Mouse (Mus musculus): ENCODE measurements at regions not wholly inside any gene's neighbourhood (a gene's known extent, or its start where the extent isn't known, plus 50 kb on each side); places are given as distances from the start of the nearest gene placed in this dataset.

GRCm38 (mm10) chr16:76454741-76455465 lies 81.3 kb upstream of the Nrip1 start:
- H3K4me3 ChIP-seq = no peak overlapping the region
- H3K9me3 ChIP-seq = no peaks in the 10 kb centered on the region
- ATAC-seq (ENCODE audit: insufficient number of reproducible peaks, low FRiP score, low TSS enrichment, low read depth) = no peak
- H3K4me1 ChIP-seq = peaks cover 7% of the 10 kb centered on the region; the same call in 1 of the 2 replicates
- H3K27me3 ChIP-seq = no peaks in the 10 kb centered on the region
- H3K27ac ChIP-seq = no peak overlapping the region
- WGBS = 45% methylated on average over 17 of the region's 17 CpGs
- no peak overlapping the region for H3K4me2 ChIP-seq
- H3K36me3 ChIP-seq = no peaks in the 10 kb centered on the region
- H3K9ac ChIP-seq = no peak overlapping the region

GRCm38 (mm10) chr16:76453457-76454200 lies 80.0 kb upstream of the Nrip1 start:
- Histone ChIP-seq H3K4me2 (no peak overlapping the region), H3K9ac (no peak overlapping the region), H3K27me3 (no peaks in the 10 kb centered on the region), H3K36me3 (no peaks in the 10 kb centered on the region), H3K4me1 (peaks cover 7% of the 10 kb centered on the region; the same call in 1 of the 2 replicates), H3K27ac (no peak overlapping the region), H3K9me3 (no peaks in the 10 kb centered on the region), H3K4me3 (no peak overlapping the region)
- ATAC-seq (ENCODE audit: insufficient number of reproducible peaks, low FRiP score, low TSS enrichment, low read depth) = no peak
- 24% methylated on average over 11 of the region's 11 CpGs for WGBS

GRCm38 (mm10) chr16:76448773-76449172 lies 75.1 kb upstream of the Nrip1 start:
- WGBS = 76% methylated on average over 3 of the region's 3 CpGs
- Histone ChIP-seq H3K4me1 (peaks cover under 1% of the 10 kb centered on the region; the same call in 1 of the 2 replicates), H3K4me2 (no peak overlapping the region)

GRCm38 (mm10) chr16:76447033-76447432 lies 73.4 kb upstream of the Nrip1 start:
- no peak overlapping the region for H3K27ac ChIP-seq
- no peak overlapping the region for H3K4me2 ChIP-seq
- no peak for ATAC-seq (ENCODE audit: insufficient number of reproducible peaks, low FRiP score, low TSS enrichment, low read depth)
- WGBS = 65% methylated on average over 3 of the region's 3 CpGs
- H3K4me3 ChIP-seq = no peak overlapping the region
- H3K4me1 ChIP-seq = no peaks in the 10 kb centered on the region
- no peak overlapping the region for H3K9ac ChIP-seq
- no peaks in the 10 kb centered on the region for H3K27me3 ChIP-seq
- H3K36me3 ChIP-seq = no peaks in the 10 kb centered on the region
- no peaks in the 10 kb centered on the region for H3K9me3 ChIP-seq

More at GRCm38 (mm10) chr16:76448773-76449172, 75.1 kb upstream of the Nrip1 start:
- Histone ChIP-seq H3K27me3 (no peaks in the 10 kb centered on the region), H3K4me3 (no peak overlapping the region), H3K9ac (no peak overlapping the region), H3K36me3 (no peaks in the 10 kb centered on the region), H3K9me3 (no peaks in the 10 kb centered on the region), H3K27ac (no peak overlapping the region)
- no peak for ATAC-seq (ENCODE audit: insufficient number of reproducible peaks, low FRiP score, low TSS enrichment, low read depth)

GRCm38 (mm10) chr16:76444668-76445067 lies 71.0 kb upstream of the Nrip1 start:
- H3K4me3 ChIP-seq = no peak overlapping the region
- no peak for ATAC-seq (ENCODE audit: insufficient number of reproducible peaks, low FRiP score, low TSS enrichment, low read depth)
- WGBS = 78% methylated on average over 3 of the region's 3 CpGs
- H3K4me1 ChIP-seq = no peaks in the 10 kb centered on the region
- no peak overlapping the region for H3K4me2 ChIP-seq
- H3K36me3 ChIP-seq = no peaks in the 10 kb centered on the region
- no peak overlapping the region for H3K9ac ChIP-seq
- no peak overlapping the region for H3K27ac ChIP-seq
- H3K27me3 ChIP-seq = no peaks in the 10 kb centered on the region
- no peaks in the 10 kb centered on the region for H3K9me3 ChIP-seq

GRCm38 (mm10) chr16:76442635-76443034 lies 69.0 kb upstream of the Nrip1 start:
- H3K4me2 ChIP-seq = no peak overlapping the region
- H3K4me1 ChIP-seq = no peaks in the 10 kb centered on the region
- no peak overlapping the region for H3K9ac ChIP-seq
- ATAC-seq (ENCODE audit: insufficient number of reproducible peaks, low FRiP score, low TSS enrichment, low read depth) = no peak
- H3K36me3 ChIP-seq = no peaks in the 10 kb centered on the region
- H3K27me3 ChIP-seq = no peaks in the 10 kb centered on the region
- no peaks in the 10 kb centered on the region for H3K9me3 ChIP-seq
- WGBS = 89% methylated on average over 2 of the region's 2 CpGs
- H3K4me3 ChIP-seq = no peak overlapping the region
- no peak overlapping the region for H3K27ac ChIP-seq

- Histone ChIP-seq H3K4me1 (no peaks in the 10 kb centered on the region), H3K9ac (no peak overlapping the region), H3K27ac (no peak overlapping the region), H3K9me3 (no peaks in the 10 kb centered on the region), H3K4me2 (no peak overlapping the region), H3K36me3 (no peaks in the 10 kb centered on the region), H3K4me3 (no peak overlapping the region), H3K27me3 (no peaks in the 10 kb centered on the region)
- no peak for ATAC-seq (ENCODE audit: insufficient number of reproducible peaks, low FRiP score, low TSS enrichment, low read depth)
- 58% methylated on average over 5 of the region's 5 CpGs for WGBS
Observed at GRCm38 (mm10) chr16:76441803-76442448, 68.3 kb upstream of the Nrip1 start.

GRCm38 (mm10) chr16:76438093-76438883 lies 64.7 kb upstream of the Nrip1 start:
- Histone ChIP-seq H3K9ac (no peak overlapping the region), H3K27me3 (no peaks in the 10 kb centered on the region), H3K4me2 (no peak overlapping the region), H3K27ac (no peak overlapping the region), H3K36me3 (no peaks in the 10 kb centered on the region), H3K4me1 (no peaks in the 10 kb centered on the region), H3K9me3 (no peaks in the 10 kb centered on the region), H3K4me3 (no peak overlapping the region)
- 83% methylated on average over 3 of the region's 3 CpGs for WGBS
- ATAC-seq (ENCODE audit: insufficient number of reproducible peaks, low FRiP score, low TSS enrichment, low read depth) = no peak

GRCm38 (mm10) chr16:76436290-76436689 lies 62.7 kb upstream of the Nrip1 start:
- Histone ChIP-seq H3K36me3 (no peaks in the 10 kb centered on the region), H3K4me1 (peaks cover 5% of the 10 kb centered on the region; the same call in 1 of the 2 replicates), H3K4me2 (no peak overlapping the region), H3K4me3 (no peak overlapping the region), H3K27me3 (no peaks in the 10 kb centered on the region), H3K27ac (no peak overlapping the region), H3K9me3 (no peaks in the 10 kb centered on the region), H3K9ac (no peak overlapping the region)
- WGBS = 91% methylated on average over 6 of the region's 6 CpGs
- ATAC-seq (ENCODE audit: insufficient number of reproducible peaks, low FRiP score, low TSS enrichment, low read depth) = no peak

GRCm38 (mm10) chr16:76433076-76433825 lies 59.6 kb upstream of the Nrip1 start:
- Histone ChIP-seq H3K4me2 (no peak overlapping the region), H3K27ac (no peak overlapping the region), H3K4me3 (no peak overlapping the region), H3K4me1 (peaks cover 5% of the 10 kb centered on the region; the same call in 1 of the 2 replicates), H3K9me3 (no peaks in the 10 kb centered on the region), H3K9ac (no peak overlapping the region), H3K27me3 (no peaks in the 10 kb centered on the region), H3K36me3 (no peaks in the 10 kb centered on the region)
- WGBS = 61% methylated on average over 24 of the region's 24 CpGs
- ATAC-seq (ENCODE audit: insufficient number of reproducible peaks, low FRiP score, low TSS enrichment, low read depth) = no peak

- H3K36me3 ChIP-seq = no peaks in the 10 kb centered on the region
- no peaks in the 10 kb centered on the region for H3K27me3 ChIP-seq
- H3K4me1 ChIP-seq = peaks cover 5% of the 10 kb centered on the region; the same call in 1 of the 2 replicates
- no peaks in the 10 kb centered on the region for H3K9me3 ChIP-seq
- ATAC-seq (ENCODE audit: insufficient number of reproducible peaks, low FRiP score, low TSS enrichment, low read depth) = no peak
- no peak overlapping the region for H3K9ac ChIP-seq
- WGBS = 68% methylated on average over 9 of the region's 9 CpGs
- H3K27ac ChIP-seq = no peak overlapping the region
- H3K4me3 ChIP-seq = no peak overlapping the region
- no peak overlapping the region for H3K4me2 ChIP-seq
Observed at GRCm38 (mm10) chr16:76432304-76432703, 58.7 kb upstream of the Nrip1 start.

Measured in limb, embryonic 15.5 days (tissue).